Mouse (Mus musculus) left cerebral cortex, adult 8-10 months (tissue): Measurements from ENCODE around the gene Kif21b. TPM values are rescaled to one million over a fixed set of nuclear protein-coding genes. Genes with fewer than 3 reads are reported as not detected.

Experiments
- total RNA-seq, 4 experiments: library from RNA; stranded (reverse); gene quantifications; 2 replicates each; pipeline ENCODE4 v1.2.4; 2022

Kif21b gene
- total RNA-seq, 4 experiments from 2014 or later: 49.0 to 57.8 (median 53.5) TPM

Other genes starting within 250 kb of the Kif21b start
- under 1 TPM; 0.17 to 0.36 (median 0.20) TPM for gene Pkp1, start 212.2 kb upstream of the Kif21b start, total RNA-seq
- gene Igfn1, start 125.0 kb upstream of the Kif21b start, total RNA-seq: 10 to 100 TPM; 14.0 to 17.5 (median 14.3) TPM
- gene Tmem9, start 123.2 kb upstream of the Kif21b start, total RNA-seq: 10 to 100 TPM; 56.1 to 74.4 (median 67.6) TPM
- 1 to 10 TPM; 1.2 to 2.5 (median 2.1) TPM for gene Ascl5, start 80.6 kb upstream of the Kif21b start, total RNA-seq
- 1 to 10 TPM in 3 of 4 experiments, under 1 TPM in 1; 0.83 to 1.6 (median 1.4) TPM for gene Cacna1s, start 78.6 kb upstream of the Kif21b start, total RNA-seq
- gene Mroh3, start 81.4 kb downstream of the Kif21b start, total RNA-seq: 1 to 10 TPM in 1 of 4 experiments, under 1 TPM in 3; 0.37 to 1.2 (median 0.56) TPM
- 1 to 10 TPM; 1.2 to 2.7 (median 1.5) TPM for gene Inava, start 102.9 kb downstream of the Kif21b start, total RNA-seq
- gene Gpr25, start 129.5 kb downstream of the Kif21b start, total RNA-seq: 1 to 10 TPM; 5.1 to 7.4 (median 5.8) TPM
- gene Camsap2, start 214.7 kb downstream of the Kif21b start, total RNA-seq: 100 to 1,000 TPM; 119 to 146 (median 126) TPM